Mouse (Mus musculus) intestine, embryonic 14.5 days (tissue): ENCODE results near the gene Elmo1. TPM values are rescaled to one million over a fixed set of nuclear protein-coding genes. Genes with fewer than 3 reads are reported as not detected.
"Not testable (repeated sequence)": the region's sequence is repeated elsewhere in the genome, so short reads cannot be mapped to it uniquely, and the experiment has no call there.

ENCODE experiments used
- ATAC-seq: fragments of 200-750 bp; cut with Nextera tagmentation; replicated peaks from 2 replicates; pipeline ENCODE4 v1.8.0; 2017; ENCODE audit warnings: low read depth, moderate number of reproducible peaks, moderate TSS enrichment, moderate library complexity; ENCODE audit not compliant: low FRiP score, low TSS enrichment
- DNase-seq: peaks from one replicate; pipeline ENCODE4 v3.0.0-alpha.2; 2018; ENCODE audit warnings: low spot score
- H3K27ac ChIP-seq: fragments of 300-500 bp; sonication (generic); 2 replicates; pipeline ENCODE4 v1.5.1; 2014; ENCODE audit warnings: low read depth, mild to moderate bottlenecking, control low read depth
- H3K27me3 ChIP-seq: fragments of 300-500 bp; sonication (generic); replicated peaks from 2 replicates; pipeline ENCODE4 v1.6.1; 2014; ENCODE audit warnings: low read length, control low read depth; ENCODE audit not compliant: control insufficient read depth, insufficient read depth
- H3K36me3 ChIP-seq: fragments of 300-500 bp; sonication (generic); 2 replicates; pipeline ENCODE4 v1.6.1; 2014; ENCODE audit warnings: low read length, control low read depth; ENCODE audit not compliant: control insufficient read depth, insufficient read depth
- H3K4me1 ChIP-seq: fragments of 300-500 bp; sonication (generic); replicated peaks from 2 replicates; pipeline ENCODE4 v1.6.1; 2014; ENCODE audit warnings: low read length, control low read depth, mixed read lengths; ENCODE audit not compliant: control insufficient read depth, insufficient read depth
- H3K4me2 ChIP-seq: fragments of 300-500 bp; sonication (generic); 2 replicates; pipeline ENCODE4 v1.6.1; 2014; ENCODE audit warnings: low read length
- H3K4me3 ChIP-seq: fragments of 300-500 bp; sonication (generic); 2 replicates; pipeline ENCODE4 v1.5.1; 2014; ENCODE audit warnings: low read depth, low read length, control low read depth, mixed read lengths
- H3K9ac ChIP-seq: fragments of 300-500 bp; sonication (generic); 2 replicates; pipeline ENCODE4 v1.6.1; 2014; ENCODE audit warnings: mild to moderate bottlenecking, low read length
- H3K9me3 ChIP-seq: fragments of 300-500 bp; sonication (generic); 2 replicates; pipeline ENCODE4 v1.6.1; 2016; ENCODE audit warnings: low read length, control low read depth; ENCODE audit not compliant: control insufficient read depth
- WGBS: fragments of 180-500 bp; shearing (Covaris S2); extraction: QIAGEN DNeasy Blood & Tissue Kit; methylation state at CpG from one replicate; pipeline ENCODE4 v1.1.7; 2014; 5-methylcytosine and 5-hydroxymethylcytosine counted together
- polyA plus RNA-seq: library from polyadenylated mRNA; unstranded; fragments of >200 nt; fragmentation: Nextera tagmentation; extraction: Ambion mirVana; gene quantifications from 2 replicates; pipeline ENCODE4 v1.2.1, GENCODE M21; 2014

Gene Elmo1
- polyA plus RNA-seq, 1 experiment from 2014 or later = 16.6 TPM

- Histone ChIP-seq H3K27me3 (no peaks in the 10 kb centered on the region), H3K9ac (no peak overlapping the region), H3K36me3 (no peaks in the 10 kb centered on the region), H3K4me2 (no peak overlapping the region), H3K9me3 (no peaks in the 10 kb centered on the region), H3K4me3 (no peak overlapping the region), H3K4me1 (no peaks in the 10 kb centered on the region), H3K27ac (no peak overlapping the region)
- ATAC-seq (no peak), DNase-seq (no peak)
- WGBS = 57% methylated on average over 3 of the region's 3 CpGs
Observed at GRCm38 (mm10) chr13:20609003-20609688, 518.8 kb downstream of the Elmo1 start.

GRCm38 (mm10) chr13:20615596-20616469 is 525.4 kb downstream of the Elmo1 start:
- 79% methylated on average over 10 of the region's 10 CpGs for WGBS
- Histone ChIP-seq H3K27ac (no peak overlapping the region), H3K9ac (no peak overlapping the region), H3K4me2 (no peak overlapping the region), H3K9me3 (no peaks in the 10 kb centered on the region), H3K36me3 (no peaks in the 10 kb centered on the region), H3K4me3 (no peak overlapping the region), H3K27me3 (no peaks in the 10 kb centered on the region), H3K4me1 (no peaks in the 10 kb centered on the region)
- ATAC-seq (no peak), DNase-seq (no peak)

GRCm38 (mm10) chr13:20619946-20620345 is 529.5 kb downstream of the Elmo1 start:
- no peaks in the 10 kb centered on the region for H3K9me3 ChIP-seq
- H3K9ac ChIP-seq = no peak overlapping the region
- H3K4me2 ChIP-seq = no peak overlapping the region
- no peaks in the 10 kb centered on the region for H3K4me1 ChIP-seq
- no peak overlapping the region for H3K4me3 ChIP-seq
- H3K36me3 ChIP-seq = no peaks in the 10 kb centered on the region
- no peaks in the 10 kb centered on the region for H3K27me3 ChIP-seq
- H3K27ac ChIP-seq = no peak overlapping the region
- DNase-seq (no peak), ATAC-seq (no peak)
- 87% methylated on average over 5 of the region's 5 CpGs for WGBS

GRCm38 (mm10) chr13:20623071-20623850 is 532.9 kb downstream of the Elmo1 start:
- Histone ChIP-seq H3K27ac (no peak overlapping the region), H3K9me3 (0 out of 2 replicates have a peak, but pooled peaks cover 4% of the 10 kb centered on the region), H3K4me2 (no peak overlapping the region), H3K36me3 (no peaks in the 10 kb centered on the region), H3K9ac (no peak overlapping the region), H3K4me3 (no peak overlapping the region), H3K4me1 (no peaks in the 10 kb centered on the region), H3K27me3 (no peaks in the 10 kb centered on the region)
- WGBS = 71% methylated on average over 7 of the region's 7 CpGs
- no peak for ATAC-seq
- DNase-seq = no peak

- no peak overlapping the region for H3K4me3 ChIP-seq
- ATAC-seq (no peak), DNase-seq (no peak)
- no peak overlapping the region for H3K4me2 ChIP-seq
- no peak overlapping the region for H3K9ac ChIP-seq
- no peak overlapping the region for H3K27ac ChIP-seq
- H3K27me3 ChIP-seq = no peaks in the 10 kb centered on the region
- H3K9me3 ChIP-seq = 0 out of 2 replicates have a peak, but pooled peaks cover 4% of the 10 kb centered on the region
- WGBS = 80% methylated on average over 6 of the region's 6 CpGs
- H3K36me3 ChIP-seq = no peaks in the 10 kb centered on the region
- no peaks in the 10 kb centered on the region for H3K4me1 ChIP-seq
Observed at GRCm38 (mm10) chr13:20627796-20628195, 537.4 kb downstream of the Elmo1 start.

GRCm38 (mm10) chr13:20632477-20632876 is 542.1 kb downstream of the Elmo1 start:
- DNase-seq (no peak), ATAC-seq (no peak)
- no peak overlapping the region for H3K4me2 ChIP-seq
- H3K27me3 ChIP-seq = no peaks in the 10 kb centered on the region
- no peaks in the 10 kb centered on the region for H3K4me1 ChIP-seq
- no peak overlapping the region for H3K27ac ChIP-seq
- no peak overlapping the region for H3K4me3 ChIP-seq
- no peak overlapping the region for H3K9ac ChIP-seq
- no peaks in the 10 kb centered on the region for H3K36me3 ChIP-seq
- H3K9me3 ChIP-seq = no peaks in the 10 kb centered on the region
- WGBS = 61% methylated on average over 5 of the region's 5 CpGs

- not testable (repeated sequence) for H3K9me3 ChIP-seq, H3K9ac ChIP-seq, H3K27ac ChIP-seq, ATAC-seq, DNase-seq, H3K36me3 ChIP-seq, H3K27me3 ChIP-seq, H3K4me2 ChIP-seq, H3K4me1 ChIP-seq, H3K4me3 ChIP-seq
- WGBS = 92% methylated on average over 1 of the region's 2 CpGs
Observed at GRCm38 (mm10) chr13:20634679-20635078, 544.3 kb downstream of the Elmo1 start.

DNA sequence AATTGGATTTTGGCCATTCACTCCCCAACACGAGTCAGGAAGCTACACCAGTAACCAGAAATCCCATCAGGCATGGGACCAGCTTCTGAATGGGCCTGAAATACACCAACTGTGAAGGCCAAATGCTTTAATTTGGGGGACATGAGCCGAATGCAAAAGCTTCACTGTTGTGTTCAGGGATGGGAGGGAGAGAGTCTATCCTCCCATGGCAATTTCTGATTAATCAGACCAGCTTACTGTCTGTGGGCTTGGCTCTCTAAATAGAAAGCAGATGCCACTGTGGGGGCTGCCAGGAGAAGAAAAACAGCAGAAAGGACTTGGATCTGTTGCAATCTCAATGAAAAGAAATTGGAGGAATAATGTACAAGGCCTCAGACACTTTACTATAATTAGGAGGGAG is 545.2 kb downstream of the Elmo1 start:
- Histone ChIP-seq H3K27ac (no peak overlapping the region), H3K4me1 (no peaks in the 10 kb centered on the region), H3K27me3 (no peaks in the 10 kb centered on the region), H3K9ac (no peak overlapping the region), H3K36me3 (no peaks in the 10 kb centered on the region), H3K4me2 (no peak overlapping the region), H3K9me3 (no peaks in the 10 kb centered on the region), H3K4me3 (no peak overlapping the region)
- DNase-seq (no peak), ATAC-seq (no peak)
- 81% methylated on average over 2 of the region's 2 CpGs for WGBS
